Mouse (Mus musculus) ES-E14 (cell line): ENCODE data around the gene Olfr853.

Source experiments
- CHD2 ChIP-seq: IDR thresholded peaks from 2 replicates; pipeline ENCODE4 v1.6.1; 2014; ENCODE audit warnings: mild to moderate bottlenecking, low read depth, low read length, inconsistent platforms
- HCFC1 ChIP-seq: IDR thresholded peaks from 2 replicates; pipeline ENCODE4 v1.6.1; 2012; ENCODE audit warnings: low read length, inconsistent platforms, borderline replicate concordance; ENCODE audit not compliant: insufficient read depth
- MAFK ChIP-seq: IDR thresholded peaks from 2 replicates; pipeline ENCODE4 v1.6.1; 2014; ENCODE audit warnings: mild to moderate bottlenecking, low read depth, low read length, inconsistent platforms; ENCODE audit not compliant: insufficient read depth
- ZC3H11A ChIP-seq: IDR thresholded peaks from 2 replicates; pipeline ENCODE4 v1.6.1; 2012; ENCODE audit warnings: low read depth, mild to moderate bottlenecking, inconsistent platforms, low read length, borderline replicate concordance

- TF ChIP-seq MAFK: no peak
- no peak for TF ChIP-seq CHD2
- no peak for TF ChIP-seq ZC3H11A
- TF ChIP-seq HCFC1: no peak
Observed at GRCm38 (mm10) chr9:19540976-19541375, at the start of gene Olfr853.
